Mouse (Mus musculus): ENCODE data around the gene Pdcl3. TPM values are rescaled to one million over a fixed set of nuclear protein-coding genes. Genes with fewer than 3 reads are reported as not detected.

Pdcl3 gene
- polyA plus RNA-seq, 1 experiment from 2014 or later: 170 TPM

GRCm38 (mm10) chr1:38992365-38992764 is 7.0 kb downstream of the Pdcl3 start:
- no peak for DNase-seq (ENCODE audit: low spot score)
- H3K36me3 ChIP-seq: peaks cover 68% of the 10 kb centered on the region
- no peak overlapping the region for H3K4me3 ChIP-seq
- no peak overlapping the region for H3K27ac ChIP-seq
- H3K9me3 ChIP-seq: no peaks in the 10 kb centered on the region
- H3K4me1 ChIP-seq: peaks cover 9% of the 10 kb centered on the region
- WGBS: 89% methylated on average over 3 of the region's 3 CpGs
- no peaks in the 10 kb centered on the region for H3K27me3 ChIP-seq (ENCODE audit: insufficient read depth, poor library complexity, severe bottlenecking)

GRCm38 (mm10) chr1:39001106-39001505 is 15.7 kb downstream of the Pdcl3 start:
- no peak overlapping the region for H3K4me3 ChIP-seq
- peak; percentile 81 for DNase-seq (ENCODE audit: low spot score)
- no peaks in the 10 kb centered on the region for H3K27me3 ChIP-seq (ENCODE audit: insufficient read depth, poor library complexity, severe bottlenecking)
- no peaks in the 10 kb centered on the region for H3K4me1 ChIP-seq
- H3K27ac ChIP-seq: no peak overlapping the region
- WGBS: 20% methylated on average over 5 of the region's 5 CpGs
- H3K9me3 ChIP-seq: no peaks in the 10 kb centered on the region
- peaks cover 23% of the 10 kb centered on the region for H3K36me3 ChIP-seq

GRCm38 (mm10) chr1:39005751-39006354 is 20.4 kb downstream of the Pdcl3 start:
- Histone ChIP-seq H3K27ac (no peak overlapping the region), H3K4me3 (no peak overlapping the region), H3K36me3 (no peaks in the 10 kb centered on the region), H3K27me3 (ENCODE audit: insufficient read depth, poor library complexity, severe bottlenecking) (no peaks in the 10 kb centered on the region), H3K4me1 (peaks cover 6% of the 10 kb centered on the region; the same call in 1 of the 2 replicates), H3K9me3 (no peaks in the 10 kb centered on the region)
- WGBS: 64% methylated on average over 10 of the region's 10 CpGs
- DNase-seq (ENCODE audit: low spot score): no peak

- H3K27ac ChIP-seq: peak overlapping the region; percentile 69; the same call in 1 of the 2 replicates
- peaks cover 6% of the 10 kb centered on the region; the same call in 1 of the 2 replicates for H3K4me1 ChIP-seq
- H3K36me3 ChIP-seq: no peaks in the 10 kb centered on the region
- H3K9me3 ChIP-seq: no peaks in the 10 kb centered on the region
- 38% methylated on average over 11 of the region's 11 CpGs for WGBS
- no peak overlapping the region for H3K4me3 ChIP-seq
- DNase-seq (ENCODE audit: low spot score): no peak
- no peaks in the 10 kb centered on the region for H3K27me3 ChIP-seq (ENCODE audit: insufficient read depth, poor library complexity, severe bottlenecking)
These were observed 21.7 kb downstream of the Pdcl3 start for GRCm38 (mm10) chr1:39006830-39007829.

GRCm38 (mm10) chr1:39010583-39011021 is 25.2 kb downstream of the Pdcl3 start:
- no peaks in the 10 kb centered on the region for H3K9me3 ChIP-seq
- no peaks in the 10 kb centered on the region for H3K36me3 ChIP-seq
- H3K27me3 ChIP-seq (ENCODE audit: insufficient read depth, poor library complexity, severe bottlenecking): 0 out of 2 replicates have a peak, but pooled peaks cover 10% of the 10 kb centered on the region
- peaks cover 6% of the 10 kb centered on the region; the same call in 1 of the 2 replicates for H3K4me1 ChIP-seq
- no peak overlapping the region for H3K4me3 ChIP-seq
- WGBS: 19% methylated on average over 12 of the region's 12 CpGs
- no peak for DNase-seq (ENCODE audit: low spot score)
- H3K27ac ChIP-seq: no peak overlapping the region

- WGBS: 85% methylated on average over 13 of the region's 13 CpGs
- Histone ChIP-seq H3K27ac (no peak overlapping the region), H3K27me3 (ENCODE audit: insufficient read depth, poor library complexity, severe bottlenecking) (0 out of 2 replicates have a peak, but pooled peaks cover 10% of the 10 kb centered on the region), H3K4me3 (no peak overlapping the region), H3K36me3 (no peaks in the 10 kb centered on the region), H3K4me1 (no peaks in the 10 kb centered on the region), H3K9me3 (no peaks in the 10 kb centered on the region)
- peak; percentile 51 for DNase-seq (ENCODE audit: low spot score)
These were observed 27.2 kb downstream of the Pdcl3 start for GRCm38 (mm10) chr1:39012576-39012975.

GRCm38 (mm10) chr1:39013843-39014242 is 28.4 kb downstream of the Pdcl3 start:
- no peaks in the 10 kb centered on the region for H3K36me3 ChIP-seq
- H3K27me3 ChIP-seq (ENCODE audit: insufficient read depth, poor library complexity, severe bottlenecking): 0 out of 2 replicates have a peak, but pooled peaks cover 10% of the 10 kb centered on the region
- H3K9me3 ChIP-seq: no peaks in the 10 kb centered on the region
- DNase-seq (ENCODE audit: low spot score): peak; percentile 50
- H3K27ac ChIP-seq: no peak overlapping the region
- no peaks in the 10 kb centered on the region for H3K4me1 ChIP-seq
- WGBS: 79% methylated on average over 6 of the region's 6 CpGs
- H3K4me3 ChIP-seq: no peak overlapping the region

- no peak overlapping the region for H3K27ac ChIP-seq
- WGBS: 79% methylated on average over 10 of the region's 10 CpGs
These were observed 30.1 kb downstream of the Pdcl3 start for GRCm38 (mm10) chr1:39015529-39015928.

GRCm38 (mm10) chr1:39017871-39018270 is 32.5 kb downstream of the Pdcl3 start:
- no peak overlapping the region for H3K4me3 ChIP-seq
- no peak overlapping the region for H3K27ac ChIP-seq
- no peaks in the 10 kb centered on the region for H3K36me3 ChIP-seq
- H3K27me3 ChIP-seq (ENCODE audit: insufficient read depth, poor library complexity, severe bottlenecking): 0 out of 2 replicates have a peak, but pooled peaks cover 16% of the 10 kb centered on the region
- peak; percentile 52 for DNase-seq (ENCODE audit: low spot score)
- H3K4me1 ChIP-seq: no peaks in the 10 kb centered on the region
- H3K9me3 ChIP-seq: no peaks in the 10 kb centered on the region
- WGBS: 78% methylated on average over 4 of the region's 4 CpGs

More at GRCm38 (mm10) chr1:39015529-39015928, 30.1 kb downstream of the Pdcl3 start:
- no peak overlapping the region for H3K4me3 ChIP-seq
- DNase-seq (ENCODE audit: low spot score): peak; percentile 50
- no peaks in the 10 kb centered on the region for H3K9me3 ChIP-seq
- H3K36me3 ChIP-seq: no peaks in the 10 kb centered on the region
- 0 out of 2 replicates have a peak, but pooled peaks cover 10% of the 10 kb centered on the region for H3K27me3 ChIP-seq (ENCODE audit: insufficient read depth, poor library complexity, severe bottlenecking)
- no peaks in the 10 kb centered on the region for H3K4me1 ChIP-seq

- Histone ChIP-seq H3K4me1 (peaks cover 11% of the 10 kb centered on the region; the same call in 1 of the 2 replicates), H3K9me3 (no peaks in the 10 kb centered on the region), H3K27ac (no peak overlapping the region), H3K27me3 (ENCODE audit: insufficient read depth, poor library complexity, severe bottlenecking) (peaks cover 23% of the 10 kb centered on the region), H3K36me3 (no peaks in the 10 kb centered on the region), H3K4me3 (no peak overlapping the region)
- 65% methylated on average over 7 of the region's 7 CpGs for WGBS
- no peak for DNase-seq (ENCODE audit: low spot score)
These were observed 39.7 kb downstream of the Pdcl3 start for GRCm38 (mm10) chr1:39025142-39025541.

GRCm38 (mm10) chr1:39025840-39026239 is 40.4 kb downstream of the Pdcl3 start:
- Histone ChIP-seq H3K27me3 (ENCODE audit: insufficient read depth, poor library complexity, severe bottlenecking) (peaks cover 19% of the 10 kb centered on the region), H3K4me3 (no peak overlapping the region), H3K4me1 (peaks cover 11% of the 10 kb centered on the region; the same call in 1 of the 2 replicates), H3K36me3 (no peaks in the 10 kb centered on the region), H3K9me3 (no peaks in the 10 kb centered on the region), H3K27ac (no peak overlapping the region)
- peak; percentile 68 for DNase-seq (ENCODE audit: low spot score)
- 100% methylated on average over 1 of the region's 1 CpGs for WGBS

GRCm38 (mm10) chr1:39029176-39029575 is 43.8 kb downstream of the Pdcl3 start:
- DNase-seq (ENCODE audit: low spot score): peak; percentile 61
- Histone ChIP-seq H3K36me3 (no peaks in the 10 kb centered on the region), H3K4me1 (peaks cover 11% of the 10 kb centered on the region; the same call in 1 of the 2 replicates), H3K9me3 (no peaks in the 10 kb centered on the region), H3K4me3 (no peak overlapping the region), H3K27me3 (ENCODE audit: insufficient read depth, poor library complexity, severe bottlenecking) (peaks cover 16% of the 10 kb centered on the region), H3K27ac (no peak overlapping the region)
- WGBS: 66% methylated on average over 7 of the region's 7 CpGs

All from heart, embryonic 10.5 days (tissue).